Mouse (Mus musculus) megakaryocyte-erythroid progenitor cell, adult 5 weeks (primary cell): Measurements from ENCODE around the gene Etv4. TPM values are rescaled to one million over a fixed set of nuclear protein-coding genes. Genes with fewer than 3 reads are reported as not detected.

Experiments used
- polyA plus RNA-seq: library from polyadenylated mRNA; stranded (reverse); fragments of >175 nt; gene quantifications from 2 replicates; pipeline ENCODE4 v1.2.3, GENCODE M21; 2012

The Etv4 gene
- polyA plus RNA-seq = 0.61 and 0.70 TPM in 2 replicates

GRCm38 (mm10) chr11:101785143-101785851 lies at the start of gene Etv4:
Etv4 (minus strand) TSS chr11:101785371.

GRCm38 (mm10) chr11:101732518-101733440 lies 52.4 kb downstream of the Etv4 start, which contains the start of gene Dhx8:
Dhx8 (plus strand) TSS chr11:101732919.

Other genes starting within 250 kb of the Etv4 start
- gene Brca1, start 233.4 kb downstream of the Etv4 start, polyA plus RNA-seq = 7.4 and 9.3 TPM in 2 replicates
- gene Nbr1, start 233.2 kb downstream of the Etv4 start, polyA plus RNA-seq = 43.7 and 46.7 TPM in 2 replicates
- 1.6 and 2.5 TPM in 2 replicates for gene Tmem106a, start 203.1 kb downstream of the Etv4 start, polyA plus RNA-seq
- gene Gm11634, start 186.1 kb downstream of the Etv4 start, polyA plus RNA-seq = not detected in 2 replicates
- gene Rdm1, start 158.2 kb downstream of the Etv4 start, polyA plus RNA-seq = 3.7 and 8.7 TPM in 2 replicates
- gene Arl4d, start 119.8 kb downstream of the Etv4 start, polyA plus RNA-seq = 3.3 and 4.0 TPM in 2 replicates
- 8.7 and 14.3 TPM in 2 replicates for gene Dhx8, start 52.5 kb downstream of the Etv4 start, polyA plus RNA-seq
- not detected in 2 replicates for gene Meox1, start 109.0 kb upstream of the Etv4 start, polyA plus RNA-seq
- 0.04 and 0.06 TPM in 2 replicates for gene Sost, start 181.6 kb upstream of the Etv4 start, polyA plus RNA-seq
- gene Cfap97d1, start 198.9 kb upstream of the Etv4 start, polyA plus RNA-seq = not detected in 2 replicates
- 9.9 and 11.0 TPM in 2 replicates for gene Dusp3, start 201.6 kb upstream of the Etv4 start, polyA plus RNA-seq
- 0.08 TPM in 1 of 2 replicates, not detected in the other for gene Mpp3, start 243.1 kb upstream of the Etv4 start, polyA plus RNA-seq